Comparison of ENCODE assay signal across 8 mouse cellular contexts in genomic region chr9:13826391-13826805, GRCm38 (mm10). TPM values are rescaled to one million over a fixed set of nuclear protein-coding genes. Genes with fewer than 3 reads are reported as not detected.
A peak's percentile ranks its signal among the peaks of the same experiment; 100 is the strongest.
DNase-seq lines count a peak whose midpoint lies in the region; ATAC-seq lines count a peak whose summit lies in the region.

No protein-coding gene starts in this region.

- H3K4me3 ChIP-seq in forebrain, embryonic 13.5 days: peak overlapping the region; percentile 83
- H3K4me3 ChIP-seq in lung, embryonic 16.5 days (ENCODE audit: low read length): peak overlapping the region; percentile 85

- H3K27ac ChIP-seq in forebrain, embryonic 13.5 days: peak overlapping the region; percentile 99
- peak overlapping the region; percentile 98 for H3K27ac ChIP-seq in lung, embryonic 16.5 days (ENCODE audit: low read length)

- peaks cover 18% of the 10 kb centered on the region; the same call in 1 of the 2 replicates for H3K36me3 ChIP-seq in forebrain, embryonic 13.5 days (ENCODE audit: poor library complexity, severe bottlenecking)
- peaks cover 7% of the 10 kb centered on the region for H3K36me3 ChIP-seq in lung, embryonic 16.5 days (ENCODE audit: control insufficient read depth, insufficient read depth, low read length)

- WGBS in forebrain, embryonic 13.5 days: under 1% methylated on average over 31 of the region's 31 CpGs
- WGBS in lung, embryonic 16.5 days: under 1% methylated on average over 31 of the region's 31 CpGs

- peak overlapping the region; percentile 69 for H3K4me2 ChIP-seq in forebrain, embryonic 13.5 days
- H3K4me2 ChIP-seq in lung, embryonic 16.5 days (ENCODE audit: low read depth, low read length): peak overlapping the region; percentile 78

- peaks cover 37% of the 10 kb centered on the region for H3K4me1 ChIP-seq in forebrain, embryonic 13.5 days
- peaks cover 16% of the 10 kb centered on the region for H3K4me1 ChIP-seq in lung, embryonic 16.5 days (replicated peaks; ENCODE audit: control insufficient read depth, insufficient read depth, low read length)

- no peaks in the 10 kb centered on the region for H3K27me3 ChIP-seq in forebrain, embryonic 13.5 days
- no peaks in the 10 kb centered on the region for H3K27me3 ChIP-seq in lung, embryonic 16.5 days (ENCODE audit: control insufficient read depth, insufficient read depth, low read depth, low read length)

- ATAC-seq in forebrain, embryonic 13.5 days: peak; percentile 9; the same call in 1 of the 2 replicates
- peak; percentile 8 for ATAC-seq in lung, embryonic 16.5 days (ENCODE audit: low read depth)

- no peaks in the 10 kb centered on the region for H3K9me3 ChIP-seq in forebrain, embryonic 13.5 days (replicated peaks)
- no peaks in the 10 kb centered on the region for H3K9me3 ChIP-seq in lung, embryonic 16.5 days (ENCODE audit: control insufficient read depth, low read length)

- peak; percentile 59 for DNase-seq in layer of hippocampus, adult 11-12 months (ENCODE audit: low spot score)
- no peak for DNase-seq in layer of hippocampus, postnatal 10 days (ENCODE audit: low spot score in 2 of 2)
- DNase-seq in WW6 (ENCODE audit: low read depth, low spot score): peak; percentile 33
- DNase-seq in kidney, adult 9 months: peak; percentile 84
- peak; percentile 63 for DNase-seq in ovary, postnatal 36 days (ENCODE audit: low spot score)
- DNase-seq in cerebellum, adult 11-12 months: no peak

- H3K9ac ChIP-seq in forebrain, embryonic 13.5 days: peak overlapping the region; percentile 93
- peak overlapping the region; percentile 96 for H3K9ac ChIP-seq in lung, embryonic 16.5 days (ENCODE audit: low read length)

RNA-seq across cellular contexts. Expression of gene Cep57, which starts 0.5 kb away (rescaled TPM):
- 10 to 100 TPM; 19.2 to 19.3 TPM for total RNA-seq in layer of hippocampus, postnatal 10 days (2021)
- 67.7 and 69.6 TPM in 2 replicates for polyA plus RNA-seq in forebrain, embryonic 13.5 days (2015; fragmentation: Nextera tagmentation; extraction: Ambion mirVana)
- 50.4 and 52.7 TPM in 2 replicates for polyA plus RNA-seq in lung, embryonic 16.5 days (2015; fragmentation: Nextera tagmentation; extraction: Ambion mirVana)

RNA-seq across cellular contexts. Expression of gene Fam76b, which starts 1.1 kb away (rescaled TPM):
- 10 to 100 TPM; 27.2 to 28.7 TPM for total RNA-seq in layer of hippocampus, postnatal 10 days (2021)
- polyA plus RNA-seq in forebrain, embryonic 13.5 days (2015; fragmentation: Nextera tagmentation; extraction: Ambion mirVana): 26.7 and 29.0 TPM in 2 replicates
- 21.2 and 21.5 TPM in 2 replicates for polyA plus RNA-seq in lung, embryonic 16.5 days (2015; fragmentation: Nextera tagmentation; extraction: Ambion mirVana)

Comparison
In these comparisons a context has a peak if more than half of its experiments do, and no peak if none do; other contexts are left out.
1. DNase-seq: peak in layer of hippocampus, adult 11-12 months (single experiment), WW6 (single experiment), kidney, adult 9 months (single experiment) and ovary, postnatal 36 days (single experiment); none in layer of hippocampus, postnatal 10 days (0 of 2) and cerebellum, adult 11-12 months (single experiment).